Mouse (Mus musculus) neural tube, embryonic 12.5 days (tissue): ENCODE results near the gene Lta. TPM values are rescaled to one million over a fixed set of nuclear protein-coding genes. Genes with fewer than 3 reads are reported as not detected.

ENCODE experiments used
- ATAC-seq: fragments of 200-750 bp; cut with Nextera tagmentation; 2 replicates; pipeline ENCODE4 v1.8.0; 2017; ENCODE audit warnings: low read depth, mild to moderate bottlenecking, moderate TSS enrichment, moderate library complexity; ENCODE audit not compliant: low FRiP score
- H3K27ac ChIP-seq: fragments of 300-500 bp; sonication (generic); 2 replicates; pipeline ENCODE4 v1.5.1; 2016
- H3K27me3 ChIP-seq: fragments of 300-500 bp; sonication (generic); replicated peaks from 2 replicates; pipeline ENCODE4 v1.6.1; 2016; ENCODE audit warnings: mild to moderate bottlenecking
- H3K36me3 ChIP-seq: fragments of 300-500 bp; sonication (generic); 2 replicates; pipeline ENCODE4 v1.6.1; 2016; ENCODE audit warnings: mild to moderate bottlenecking
- H3K4me1 ChIP-seq: fragments of 300-500 bp; sonication (generic); 2 replicates; pipeline ENCODE4 v1.6.1; 2016
- H3K4me2 ChIP-seq: fragments of 300-500 bp; sonication (generic); replicated peaks from 2 replicates; pipeline ENCODE4 v1.6.1; 2016; ENCODE audit warnings: mild to moderate bottlenecking
- H3K4me3 ChIP-seq: fragments of 300-500 bp; sonication (generic); 2 replicates; pipeline ENCODE4 v1.5.1; 2016
- H3K9ac ChIP-seq: fragments of 300-500 bp; sonication (generic); 2 replicates; pipeline ENCODE4 v1.6.1; 2016; ENCODE audit warnings: mild to moderate bottlenecking
- H3K9me3 ChIP-seq: fragments of 300-500 bp; sonication (generic); 2 replicates; pipeline ENCODE4 v1.6.1; 2016; ENCODE audit warnings: mild to moderate bottlenecking
- WGBS: fragments of 180-500 bp; shearing (Covaris S2); methylation state at CpG from one replicate; pipeline ENCODE4 v1.1.7; 2016; 5-methylcytosine and 5-hydroxymethylcytosine counted together
- polyA plus RNA-seq: library from polyadenylated mRNA; unstranded; fragments of >200 nt; fragmentation: Nextera tagmentation; extraction: Ambion mirVana; gene quantifications from 2 replicates; pipeline ENCODE4 v1.2.1, GENCODE M21; 2016

Lta gene
- polyA plus RNA-seq, 1 experiment from 2014 or later = not detected

DNA sequence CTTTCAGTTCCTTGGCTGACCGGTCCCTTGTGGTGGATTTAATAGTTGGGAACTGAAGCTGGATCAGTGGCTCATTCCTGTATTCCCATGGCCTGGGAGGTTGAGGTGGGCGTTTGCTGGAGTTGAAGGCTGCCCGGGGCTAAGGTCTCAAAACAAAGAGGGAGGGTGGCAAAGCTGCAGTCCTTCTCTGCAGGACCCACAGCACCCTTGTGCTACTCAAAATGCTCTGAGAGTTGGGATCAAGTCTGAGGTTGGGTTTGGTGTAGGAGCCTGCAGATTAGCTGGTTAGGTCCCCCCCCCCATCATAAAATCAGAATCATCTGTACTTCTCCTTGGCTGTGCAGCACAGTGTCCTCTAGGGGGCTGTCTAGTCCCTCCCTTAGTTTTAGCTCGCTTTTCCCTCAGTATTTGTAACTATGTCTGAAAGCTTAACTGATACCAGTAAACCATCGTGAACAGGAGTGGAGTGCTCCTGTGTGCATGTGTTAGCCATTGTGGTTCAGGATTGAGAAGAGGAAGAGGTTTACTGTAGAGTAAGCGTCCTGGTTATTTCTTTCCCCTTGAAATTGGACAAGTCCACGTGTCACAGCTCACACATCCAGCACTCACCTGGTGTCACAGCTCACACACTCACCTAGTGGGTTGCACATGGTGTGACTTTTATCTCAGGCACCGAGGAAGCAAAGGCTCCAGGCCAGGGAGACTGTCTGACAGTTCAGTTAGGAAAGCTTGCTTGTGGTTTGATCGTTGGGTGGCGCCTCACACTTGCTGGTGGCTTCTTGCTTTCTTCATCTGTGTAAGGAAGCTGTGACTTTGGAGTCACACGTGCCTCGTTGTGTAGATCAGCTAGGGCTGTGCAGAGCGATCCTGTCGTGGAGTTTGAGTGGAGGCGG is 40.8 kb upstream of the Lta start:
- peaks cover 75% of the 10 kb centered on the region for H3K36me3 ChIP-seq
- 88% methylated on average over 15 of the region's 15 CpGs for WGBS
- peak overlapping the region; percentile 100; the same call in 1 of the 2 replicates for H3K9ac ChIP-seq
- no peaks in the 10 kb centered on the region for H3K9me3 ChIP-seq
- no peaks in the 10 kb centered on the region for H3K27me3 ChIP-seq
- H3K4me2 ChIP-seq = peak overlapping the region; percentile 90
- peaks cover 35% of the 10 kb centered on the region for H3K4me1 ChIP-seq
- ATAC-seq = no peak
- no peak overlapping the region for H3K4me3 ChIP-seq
- H3K27ac ChIP-seq = no peak overlapping the region

DNA sequence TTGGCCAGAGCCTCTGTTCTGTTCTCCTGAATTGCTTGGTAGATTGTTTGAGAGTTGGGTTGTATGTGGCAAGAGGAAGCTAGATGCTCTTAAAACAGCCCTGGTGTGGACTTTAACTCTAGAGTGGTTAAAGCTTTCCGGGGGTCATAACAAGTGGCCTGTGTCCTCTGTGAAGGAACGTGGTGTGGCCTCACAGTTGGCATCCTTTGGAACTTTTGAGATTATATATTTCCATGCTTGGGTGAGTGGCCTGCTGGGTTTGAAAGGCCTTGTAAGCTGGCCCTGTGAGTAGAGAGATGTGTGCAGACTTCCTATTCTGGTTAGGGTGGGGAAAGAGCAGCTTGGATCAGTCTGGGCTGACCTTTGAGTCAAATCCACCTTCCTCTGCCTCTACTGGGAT is 39.8 kb upstream of the Lta start:
- Histone ChIP-seq H3K36me3 (peaks cover 65% of the 10 kb centered on the region), H3K27ac (no peak overlapping the region), H3K4me2 (peak overlapping the region; percentile 90), H3K4me1 (peaks cover 42% of the 10 kb centered on the region), H3K27me3 (no peaks in the 10 kb centered on the region), H3K4me3 (no peak overlapping the region; the same call in 1 of the 2 replicates), H3K9me3 (no peaks in the 10 kb centered on the region), H3K9ac (peak overlapping the region; percentile 100; the same call in 1 of the 2 replicates)
- 80% methylated on average over 2 of the region's 2 CpGs for WGBS
- ATAC-seq = no peak

DNA sequence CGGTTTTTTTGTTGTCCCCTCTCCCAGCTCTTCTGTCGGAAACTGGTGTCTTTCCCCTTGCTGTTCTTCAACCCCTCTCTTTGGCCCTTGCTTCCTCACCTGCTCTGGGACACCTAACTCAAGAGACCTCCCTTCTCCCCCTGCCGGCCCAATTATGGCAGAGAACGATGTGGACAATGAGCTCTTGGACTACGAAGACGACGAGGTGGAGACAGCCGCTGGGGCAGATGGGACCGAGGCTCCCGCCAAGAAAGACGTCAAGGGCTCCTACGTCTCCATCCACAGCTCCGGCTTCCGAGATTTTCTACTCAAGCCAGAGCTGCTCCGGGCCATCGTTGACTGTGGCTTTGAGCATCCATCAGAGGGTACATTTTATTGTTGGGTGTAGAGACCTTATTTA is 37.9 kb upstream of the Lta start:
- Histone ChIP-seq H3K4me2 (peak overlapping the region; percentile 90), H3K4me3 (peak overlapping the region; percentile 94), H3K4me1 (peaks cover 42% of the 10 kb centered on the region), H3K9ac (peak overlapping the region; percentile 100), H3K9me3 (no peaks in the 10 kb centered on the region), H3K27me3 (no peaks in the 10 kb centered on the region), H3K27ac (peak overlapping the region; percentile 96), H3K36me3 (peaks cover 47% of the 10 kb centered on the region)
- ATAC-seq = no peak
- WGBS = 7% methylated on average over 16 of the region's 16 CpGs

DNA sequence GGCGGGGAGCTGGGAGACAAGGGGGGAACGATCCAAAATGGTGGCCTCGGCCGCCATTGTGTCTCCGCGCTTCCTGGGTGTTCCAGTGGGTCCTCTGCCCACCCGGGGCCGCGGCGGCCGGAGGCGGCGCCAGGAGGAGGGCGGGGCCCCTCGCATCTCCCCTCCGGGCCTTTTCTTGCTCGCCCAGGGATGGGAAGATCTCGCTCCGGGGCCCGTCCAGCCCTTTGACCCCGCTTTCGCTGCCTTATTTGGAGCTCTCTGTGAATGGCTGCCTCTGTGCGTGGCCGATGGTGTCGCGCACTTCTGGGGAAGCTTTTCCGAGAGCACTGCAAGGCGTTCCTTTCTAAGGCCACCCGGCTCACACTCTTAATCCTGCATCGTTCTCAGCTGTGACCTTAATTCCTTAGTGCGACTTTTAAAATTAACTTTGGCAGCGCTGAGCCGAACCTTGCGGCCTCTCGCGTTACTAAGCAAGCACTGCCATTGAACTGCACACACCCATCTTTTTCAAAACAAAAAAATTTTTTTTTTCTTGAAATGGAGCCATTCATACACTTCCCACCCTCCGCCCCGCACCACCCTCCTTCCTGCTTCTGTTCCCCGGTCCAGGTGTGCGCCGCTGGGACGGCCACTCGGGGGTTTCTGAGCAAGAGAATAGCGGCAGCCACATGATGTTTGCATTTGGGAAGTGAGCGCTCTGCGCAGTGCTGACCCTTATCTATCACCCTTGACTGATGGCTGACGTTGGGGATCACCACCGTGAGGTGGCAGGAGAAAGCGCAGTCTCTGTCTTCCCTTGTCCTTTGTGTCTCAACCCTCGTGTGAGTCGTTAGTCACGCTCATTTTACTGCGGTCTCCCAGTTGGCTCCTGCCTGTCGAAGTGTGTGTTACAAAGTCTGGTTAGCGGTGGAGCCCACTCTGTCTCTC is 37.1 kb upstream of the Lta start:
- peak; percentile 73 for ATAC-seq
- peaks cover 44% of the 10 kb centered on the region for H3K4me1 ChIP-seq
- H3K27me3 ChIP-seq = no peaks in the 10 kb centered on the region
- peak overlapping the region; percentile 90 for H3K4me2 ChIP-seq
- peak overlapping the region; percentile 96 for H3K27ac ChIP-seq
- peak overlapping the region; percentile 94 for H3K4me3 ChIP-seq
- H3K36me3 ChIP-seq = peaks cover 39% of the 10 kb centered on the region
- under 1% methylated on average over 55 of the region's 55 CpGs for WGBS
- H3K9me3 ChIP-seq = no peaks in the 10 kb centered on the region
- peak overlapping the region; percentile 100 for H3K9ac ChIP-seq

DNA sequence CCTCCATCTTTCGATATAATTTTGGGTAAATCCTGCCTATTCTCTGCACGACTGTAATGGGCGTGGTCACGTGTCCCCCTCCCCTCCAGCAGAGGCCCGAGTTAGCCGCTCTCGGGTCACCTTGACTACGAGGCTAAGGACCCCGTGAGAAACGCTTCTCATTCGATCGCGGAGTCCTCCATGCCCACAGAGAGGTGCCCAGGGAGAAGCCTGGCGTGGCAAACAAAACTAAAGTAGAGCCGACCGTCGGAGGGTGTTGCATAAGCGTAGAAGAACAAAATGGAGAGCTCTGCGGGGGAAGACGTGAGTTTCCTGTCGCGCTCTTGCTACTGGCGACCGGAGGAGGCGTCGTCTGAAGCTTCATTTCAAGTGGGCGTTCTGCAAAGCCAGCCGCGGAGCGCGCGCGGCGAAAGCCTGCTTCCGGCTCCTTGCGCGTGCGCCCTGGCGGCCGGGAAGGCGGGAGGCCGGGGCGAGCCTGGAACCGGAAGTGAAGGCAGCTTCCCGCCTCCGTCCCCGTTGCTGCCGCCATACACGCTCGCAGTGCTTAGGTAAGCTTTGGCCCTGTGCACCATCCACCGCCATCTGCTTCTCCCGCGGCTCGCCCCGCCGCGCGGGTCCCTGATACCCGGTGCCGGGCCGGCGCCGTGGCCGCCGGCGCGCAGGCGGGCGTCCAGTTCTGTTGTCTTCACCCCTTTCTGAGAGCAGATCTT is 36.3 kb upstream of the Lta start, which contains the start of gene Ddx39b:
Gene Ddx39b (plus strand): TSS at position 442 of the 710 bp plus-strand sequence.
- under 1% methylated on average over 69 of the region's 69 CpGs for WGBS
- Histone ChIP-seq H3K4me1 (peaks cover 51% of the 10 kb centered on the region), H3K36me3 (peaks cover 31% of the 10 kb centered on the region), H3K9me3 (no peaks in the 10 kb centered on the region), H3K4me2 (peak within 1 kb of the TSS; percentile 90), H3K27me3 (no peaks in the 10 kb centered on the region), H3K4me3 (peak within 1 kb of the TSS; percentile 94), H3K27ac (peak within 1 kb of the TSS; percentile 96), H3K9ac (peak within 1 kb of the TSS; percentile 100)
- ATAC-seq = peak; percentile 88

DNA sequence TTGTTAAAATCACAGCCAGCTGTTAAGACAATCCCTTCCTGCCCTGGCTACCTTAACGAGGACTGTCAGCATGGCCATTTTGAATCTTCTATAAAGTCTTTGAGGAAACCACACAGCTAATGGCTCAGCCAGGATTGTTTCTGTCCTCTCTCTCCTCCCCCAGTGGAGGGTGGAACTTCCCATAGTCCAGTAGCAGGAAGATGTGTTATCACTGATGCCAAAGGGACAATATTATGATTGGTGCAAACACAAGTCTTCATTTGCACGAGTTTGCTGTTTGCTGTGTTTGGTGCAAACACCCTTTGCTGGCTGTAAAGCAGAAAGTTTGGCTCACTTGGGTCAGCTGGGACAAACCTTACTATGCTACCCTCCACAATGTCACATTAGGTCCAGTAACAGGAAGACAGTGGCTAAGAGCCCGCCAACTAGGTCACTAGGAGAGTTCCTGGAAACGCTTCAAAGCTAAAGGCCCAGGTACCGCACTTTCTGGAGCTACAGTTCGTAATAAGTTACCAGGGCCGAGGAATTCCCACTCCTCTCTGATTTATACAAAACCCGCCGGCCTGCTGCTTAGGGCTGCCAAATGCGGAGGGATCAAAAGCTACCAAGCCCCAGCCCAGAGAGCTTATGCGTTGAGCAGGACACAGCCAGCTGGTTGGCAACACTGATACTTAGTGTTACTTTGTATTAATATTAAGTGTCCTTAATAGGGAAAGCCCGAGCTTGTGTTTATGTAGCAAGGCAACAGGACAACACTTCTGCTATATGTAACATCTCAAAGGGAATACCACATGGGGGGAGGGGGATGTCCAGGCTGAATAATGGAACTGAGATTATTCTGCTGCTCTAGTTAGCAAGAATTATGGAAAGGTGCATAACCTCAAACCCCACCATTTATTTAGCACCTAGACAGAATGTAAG is 35.5 kb upstream of the Lta start:
- H3K27ac ChIP-seq = peak overlapping the region; percentile 96; the same call in 1 of the 2 replicates
- no peaks in the 10 kb centered on the region for H3K9me3 ChIP-seq
- no peak for ATAC-seq
- H3K4me2 ChIP-seq = peak overlapping the region; percentile 90
- 33% methylated on average over 12 of the region's 12 CpGs for WGBS
- H3K4me1 ChIP-seq = peaks cover 43% of the 10 kb centered on the region
- no peaks in the 10 kb centered on the region for H3K27me3 ChIP-seq
- peaks cover 22% of the 10 kb centered on the region for H3K36me3 ChIP-seq
- peak overlapping the region; percentile 100 for H3K9ac ChIP-seq
- H3K4me3 ChIP-seq = peak overlapping the region; percentile 94

DNA sequence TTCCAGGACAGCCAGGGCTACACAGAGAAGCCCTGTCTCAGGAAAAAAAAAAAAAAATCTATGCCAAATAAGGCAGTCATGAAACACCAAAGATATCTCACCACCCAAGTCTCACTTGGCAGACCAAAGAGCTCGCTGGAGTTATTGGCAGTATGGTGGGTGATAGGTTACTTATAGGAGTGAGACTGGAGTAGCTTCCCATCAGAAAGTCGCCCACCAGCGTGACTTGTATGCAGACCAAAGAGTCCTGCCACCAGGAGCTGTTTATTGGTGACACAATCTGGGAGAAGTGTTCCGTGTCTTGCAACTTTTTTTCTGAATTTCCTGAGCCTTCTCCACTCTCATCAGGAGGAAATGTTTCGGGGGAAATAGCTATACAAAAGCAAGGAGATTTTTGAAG is 34.5 kb upstream of the Lta start:
- Histone ChIP-seq H3K36me3 (peaks cover 13% of the 10 kb centered on the region), H3K4me3 (no peak overlapping the region), H3K9ac (no peak overlapping the region), H3K27ac (no peak overlapping the region), H3K4me2 (no peak overlapping the region), H3K27me3 (no peaks in the 10 kb centered on the region), H3K4me1 (peaks cover 38% of the 10 kb centered on the region), H3K9me3 (no peaks in the 10 kb centered on the region)
- WGBS = 83% methylated on average over 5 of the region's 5 CpGs
- ATAC-seq = no peak

DNA sequence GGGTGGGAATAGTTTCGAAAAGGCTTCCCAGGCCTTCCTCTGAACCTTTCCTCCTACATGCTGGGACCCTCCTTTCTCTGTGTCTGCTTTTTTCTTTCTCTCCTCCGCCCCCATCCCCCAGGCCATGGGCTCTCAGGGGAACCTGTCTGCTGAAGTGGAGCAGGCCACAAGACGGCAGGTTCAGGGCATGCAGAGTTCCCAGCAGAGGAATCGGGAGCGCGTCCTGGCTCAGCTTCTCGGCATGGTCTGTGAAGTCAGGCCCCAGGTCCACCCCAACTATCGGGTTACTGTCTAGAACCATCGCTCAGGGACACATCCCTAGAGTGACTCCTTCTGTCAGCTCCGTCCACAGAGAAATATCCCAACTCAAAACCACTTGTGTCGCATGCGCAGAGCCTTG is 32.4 kb upstream of the Lta start:
- no peak for ATAC-seq
- H3K9me3 ChIP-seq = no peaks in the 10 kb centered on the region
- H3K36me3 ChIP-seq = no peaks in the 10 kb centered on the region
- H3K9ac ChIP-seq = 0 out of 2 replicates have a peak overlapping the region, but pooled peaks have one; percentile 13
- 87% methylated on average over 12 of the region's 12 CpGs for WGBS
- H3K27ac ChIP-seq = no peak overlapping the region
- H3K4me3 ChIP-seq = no peak overlapping the region
- H3K27me3 ChIP-seq = no peaks in the 10 kb centered on the region
- no peak overlapping the region for H3K4me2 ChIP-seq
- peaks cover 32% of the 10 kb centered on the region for H3K4me1 ChIP-seq

DNA sequence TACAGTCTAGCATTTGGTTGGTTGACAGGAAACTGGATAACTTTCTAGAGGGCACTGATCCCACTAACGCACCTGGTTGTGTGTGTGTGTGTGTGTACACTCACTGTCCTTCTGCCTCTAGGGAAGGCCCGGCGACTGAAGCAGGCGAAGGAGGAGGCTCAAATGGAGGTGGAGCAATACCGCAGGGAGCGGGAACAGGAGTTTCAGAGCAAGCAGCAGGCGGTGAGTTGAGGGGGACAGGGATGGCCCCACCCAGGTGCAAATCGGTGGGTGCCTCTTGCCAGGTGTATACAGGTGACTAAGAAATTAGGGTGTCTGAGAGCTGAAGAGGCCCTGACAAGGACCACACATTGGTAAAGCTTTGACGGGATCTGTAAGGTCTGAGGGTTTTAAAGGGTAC is 31.8 kb upstream of the Lta start:
- WGBS = 78% methylated on average over 9 of the region's 9 CpGs
- Histone ChIP-seq H3K9ac (peak overlapping the region; percentile 81), H3K27me3 (no peaks in the 10 kb centered on the region), H3K4me3 (peak overlapping the region; percentile 58), H3K9me3 (no peaks in the 10 kb centered on the region), H3K36me3 (no peaks in the 10 kb centered on the region), H3K4me1 (peaks cover 35% of the 10 kb centered on the region), H3K27ac (no peak overlapping the region), H3K4me2 (peak overlapping the region; percentile 90)
- ATAC-seq = no peak

DNA sequence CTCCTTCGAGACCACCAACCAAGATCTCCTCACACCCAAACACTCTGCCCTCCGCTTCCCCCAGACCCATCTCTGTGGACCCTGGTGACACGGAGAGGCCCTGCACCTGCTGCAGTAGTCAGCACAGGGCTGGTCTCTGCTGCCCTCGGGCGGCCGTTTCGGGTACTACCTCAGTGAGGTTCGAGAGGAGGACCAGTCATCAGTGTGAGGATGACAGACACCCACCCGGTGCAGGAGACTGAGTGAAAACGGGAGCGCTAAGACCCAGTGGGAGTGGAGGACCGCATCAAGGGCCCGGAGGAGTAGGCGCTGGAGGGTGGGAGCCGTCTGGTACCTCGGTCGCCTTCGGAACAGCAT is 31.2 kb upstream of the Lta start:
- Histone ChIP-seq H3K27me3 (no peaks in the 10 kb centered on the region), H3K4me3 (peak overlapping the region; percentile 58), H3K36me3 (peaks cover under 1% of the 10 kb centered on the region; the same call in 1 of the 2 replicates), H3K9me3 (no peaks in the 10 kb centered on the region), H3K4me2 (peak overlapping the region; percentile 90), H3K27ac (peak overlapping the region; percentile 87), H3K9ac (peak overlapping the region; percentile 81), H3K4me1 (peaks cover 38% of the 10 kb centered on the region)
- peak; percentile 81 for ATAC-seq
- under 1% methylated on average over 18 of the region's 18 CpGs for WGBS
